Mouse (Mus musculus) spleen, embryonic (tissue): ENCODE measurements around the gene Ccdc152.

ENCODE experiments used
- CTCF ChIA-PET: fragments of 350-600 bp; sonication (Branson Sonifier 250); formaldehyde crosslinking; loops from one replicate; lab custom pipeline; 2022; lab: Charles Lee

The Ccdc152 gene

DNA sequence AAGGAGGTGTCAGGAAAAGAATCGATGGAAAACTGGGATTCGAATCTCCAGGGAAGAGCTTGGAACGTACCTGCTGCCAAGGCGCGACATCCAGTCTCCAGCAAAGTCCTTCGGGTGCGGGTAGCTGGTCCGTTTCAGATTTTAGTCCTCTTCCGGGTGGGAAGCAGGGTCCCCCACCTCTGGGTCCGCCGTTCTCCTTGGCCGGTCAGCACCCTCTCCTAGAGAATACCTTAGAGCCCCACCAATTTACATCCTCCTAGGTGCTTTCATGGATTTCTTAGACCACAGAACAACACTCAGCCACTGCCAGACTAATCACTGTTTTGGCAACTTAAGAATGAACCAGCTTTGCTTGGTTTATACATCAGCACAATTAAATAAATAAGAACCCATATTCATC, at the start of gene Ccdc152:
Gene Ccdc152 (minus strand): TSS at position 101 of the 400 bp plus-strand sequence.
- CTCF ChIA-PET = no interaction called here

DNA sequence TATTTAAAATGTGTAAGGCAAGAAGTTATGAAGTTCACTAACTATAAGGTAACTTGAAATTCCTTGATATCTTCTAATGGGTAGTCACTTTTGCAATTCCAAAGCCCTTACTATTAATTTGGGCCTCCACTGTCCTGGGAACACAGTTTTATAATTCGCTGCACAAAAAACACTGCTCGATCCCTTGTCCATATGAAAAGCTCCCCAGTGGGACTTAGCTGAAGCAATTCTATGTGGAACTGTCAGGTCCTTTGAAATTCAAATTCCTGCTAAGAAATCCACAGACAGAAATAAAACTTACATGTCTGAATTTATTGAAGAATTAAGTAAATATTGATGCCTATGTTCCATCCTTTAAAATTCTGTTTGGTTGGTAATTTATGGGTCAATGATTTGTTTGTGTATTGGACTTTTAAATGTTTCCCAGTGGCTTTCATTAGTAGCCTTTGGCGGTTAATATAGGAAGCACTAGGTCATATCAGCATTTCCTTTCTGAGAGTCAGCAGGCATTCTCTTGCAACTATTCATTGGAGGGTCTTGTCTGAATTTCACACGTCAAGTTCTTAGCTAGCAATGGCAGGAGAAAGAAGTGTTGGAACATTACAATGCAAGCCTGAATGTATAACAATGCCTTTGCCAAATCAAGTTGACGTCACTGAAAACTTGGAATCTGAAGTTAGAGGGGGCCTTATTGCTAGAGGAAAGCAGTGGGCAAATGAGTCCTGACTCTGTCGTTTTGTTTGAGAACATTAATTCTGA, 46.2 kb upstream of the Ccdc152 start:
- CTCF ChIA-PET = no interaction called here

DNA sequence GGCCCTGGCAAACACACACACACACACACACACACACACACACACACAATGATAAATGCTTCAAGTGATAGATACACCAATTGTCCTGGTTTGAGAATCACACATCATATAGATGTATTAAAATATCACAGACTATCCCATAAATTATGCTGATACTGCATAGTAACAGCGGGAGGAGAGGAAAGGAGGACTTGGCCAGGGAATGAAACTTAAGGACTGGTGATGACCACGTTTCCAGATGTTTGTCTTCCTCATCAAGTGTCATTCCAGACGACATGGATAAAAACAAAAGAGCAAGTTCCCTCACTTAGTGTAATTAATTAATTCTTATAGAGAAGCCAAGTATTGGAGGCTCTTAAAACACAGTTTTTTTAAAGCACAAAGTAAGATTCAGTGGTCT, 43.4 kb upstream of the Ccdc152 start:
- CTCF ChIA-PET = no interaction called here

DNA sequence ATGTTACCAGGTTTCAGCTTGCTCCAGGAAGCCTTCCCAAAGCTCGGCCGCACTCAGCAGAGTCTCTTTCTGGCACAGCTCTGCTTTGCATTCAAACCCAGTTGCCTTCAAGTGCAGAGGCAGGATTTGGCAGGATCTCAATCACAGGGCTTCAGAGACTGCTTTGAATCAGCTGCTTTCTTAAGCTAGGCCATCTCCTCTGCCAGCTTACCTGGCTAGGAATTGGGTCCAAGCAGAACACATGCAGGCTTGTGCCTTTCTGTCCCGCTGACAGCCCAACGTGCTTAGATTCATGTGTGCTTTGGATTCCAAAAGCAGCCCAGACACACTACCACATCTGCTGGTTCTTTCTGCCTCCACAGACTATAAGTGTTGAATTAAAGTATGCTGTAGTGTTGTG, 41.2 kb upstream of the Ccdc152 start:
- CTCF ChIA-PET = no interaction called here

DNA sequence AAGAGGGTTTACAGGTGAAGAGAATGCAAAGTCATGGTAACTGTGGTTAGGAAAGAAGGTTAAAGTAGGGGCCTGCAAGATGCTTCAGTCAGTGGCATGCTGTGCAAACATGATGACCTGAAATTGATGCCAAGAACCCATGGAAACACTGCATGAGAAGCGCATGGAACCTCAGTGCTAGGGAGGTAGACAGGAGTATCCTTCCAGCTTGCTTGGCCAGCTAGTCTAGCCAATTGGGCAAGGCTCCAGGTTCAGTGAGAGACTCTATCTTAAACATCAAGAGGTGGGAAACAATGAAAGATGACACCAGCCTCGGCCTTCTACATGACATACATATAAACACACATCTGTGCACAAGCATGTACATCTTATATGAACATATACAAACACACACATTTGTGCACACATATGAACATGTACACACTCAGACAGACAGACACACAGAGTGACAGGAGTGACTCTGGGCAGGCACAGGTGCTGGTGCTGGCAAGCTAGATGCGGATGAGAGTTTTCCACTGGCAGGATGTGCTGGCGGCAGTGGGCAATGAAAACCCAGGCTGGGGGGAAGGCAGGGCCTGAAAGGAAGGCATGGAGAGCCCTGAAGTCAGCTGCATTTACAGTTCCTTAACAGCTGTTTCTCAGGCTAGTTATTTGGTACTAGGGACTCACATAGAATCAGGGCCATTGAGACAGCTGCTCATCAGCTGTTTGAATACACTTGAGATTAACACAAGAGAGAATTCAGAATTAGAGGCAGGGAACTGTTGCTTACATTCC, 38.7 kb upstream of the Ccdc152 start:
- CTCF ChIA-PET = no interaction called here

DNA sequence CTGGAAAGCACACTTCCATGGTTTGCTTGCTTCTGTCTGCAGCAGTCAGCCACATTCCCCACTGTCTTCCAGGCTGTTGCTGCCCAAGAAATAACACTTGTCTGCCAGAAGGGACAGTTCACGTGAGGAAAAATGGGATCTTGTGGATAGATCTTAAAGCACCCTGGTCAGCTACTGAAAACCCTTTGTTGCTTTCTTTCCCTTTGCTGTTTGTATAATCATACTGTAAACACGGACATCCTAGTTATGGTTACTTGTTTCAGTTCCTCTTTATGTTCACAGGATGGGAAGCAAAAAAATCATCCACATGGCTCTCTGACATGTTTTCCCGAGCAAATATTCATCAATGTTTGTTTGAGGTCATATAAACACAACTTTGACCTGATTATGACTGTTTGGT, 36.5 kb upstream of the Ccdc152 start:
- CTCF ChIA-PET = no interaction called here

DNA sequence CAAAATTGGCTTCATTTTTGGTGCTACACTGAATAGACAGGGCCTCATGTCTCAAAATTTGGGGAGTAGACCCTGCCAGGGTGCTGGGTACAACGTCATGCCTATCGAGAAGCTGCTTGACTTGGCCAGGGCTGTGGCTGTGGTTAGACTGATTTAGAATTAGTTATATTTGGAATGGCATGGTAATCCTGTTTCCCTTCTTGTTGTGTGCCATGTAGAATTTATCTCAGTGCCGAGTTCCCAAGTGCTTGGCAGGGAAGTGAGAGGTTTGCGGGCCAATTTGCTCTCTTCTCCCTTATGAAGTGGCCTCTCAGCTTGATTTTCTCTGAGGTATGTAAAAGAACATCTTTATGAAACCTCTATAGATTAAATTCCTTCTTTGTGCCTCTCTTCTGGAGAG, 29.2 kb upstream of the Ccdc152 start:
- CTCF ChIA-PET = no interaction called here

DNA sequence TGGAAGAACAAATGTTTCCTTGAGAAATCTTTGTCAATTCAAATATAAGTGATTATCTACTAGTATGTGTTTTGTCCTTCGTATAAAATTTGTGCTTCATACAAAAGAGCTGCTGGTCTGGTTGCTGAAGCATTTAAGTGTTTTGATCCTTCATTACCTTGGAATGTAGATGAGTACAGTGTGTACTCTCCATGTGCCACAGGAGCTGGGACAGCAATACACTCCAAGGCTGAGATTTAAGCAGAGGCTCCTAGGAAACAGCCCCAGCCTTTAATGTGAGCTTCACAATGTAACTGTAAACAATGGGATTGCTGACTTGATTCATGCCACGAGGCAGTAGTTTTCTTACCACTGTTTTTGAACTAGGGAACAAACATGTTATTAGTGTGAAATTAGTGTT, 28.5 kb upstream of the Ccdc152 start:
- CTCF ChIA-PET = no interaction called here

DNA sequence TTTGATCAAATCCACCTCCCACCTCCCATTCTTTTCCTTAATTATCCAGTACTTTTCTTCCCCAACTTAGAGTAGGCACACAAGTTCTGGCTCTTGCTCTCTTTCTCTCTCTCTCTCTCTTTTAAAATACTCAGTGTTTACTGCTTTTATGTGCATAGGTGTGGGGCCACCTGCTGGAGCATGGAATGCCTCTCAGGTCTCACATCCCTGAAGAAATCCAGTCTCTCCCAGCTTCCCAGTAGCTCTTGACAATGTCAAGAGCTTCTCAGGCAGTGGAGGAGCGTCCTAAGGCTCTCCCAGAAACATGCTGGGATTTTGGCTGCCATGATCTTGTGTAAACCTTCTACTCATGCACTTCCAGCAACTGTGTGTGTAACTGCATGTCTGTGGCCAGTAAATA, 27.0 kb upstream of the Ccdc152 start:
- CTCF ChIA-PET = no interaction called here

DNA sequence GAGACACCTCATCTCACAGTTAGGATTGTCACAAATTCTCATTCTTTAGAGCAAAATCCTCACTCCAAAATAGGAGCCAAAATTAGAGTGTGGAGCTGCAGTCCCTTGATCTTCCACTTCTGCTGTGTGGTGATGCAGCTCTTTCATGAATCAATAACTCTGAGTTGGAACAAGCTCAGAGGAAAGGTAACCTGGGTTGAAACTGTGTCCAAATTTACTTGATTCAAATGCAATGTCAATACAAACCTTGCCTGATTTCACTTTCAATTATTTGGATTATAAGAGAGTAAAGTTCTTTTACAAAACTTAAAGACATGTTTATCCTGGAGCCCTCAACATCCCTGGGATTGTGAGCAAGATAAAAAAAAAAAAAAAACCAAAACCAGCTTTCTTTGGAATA, 19.7 kb upstream of the Ccdc152 start:
- CTCF ChIA-PET = no interaction called here

DNA sequence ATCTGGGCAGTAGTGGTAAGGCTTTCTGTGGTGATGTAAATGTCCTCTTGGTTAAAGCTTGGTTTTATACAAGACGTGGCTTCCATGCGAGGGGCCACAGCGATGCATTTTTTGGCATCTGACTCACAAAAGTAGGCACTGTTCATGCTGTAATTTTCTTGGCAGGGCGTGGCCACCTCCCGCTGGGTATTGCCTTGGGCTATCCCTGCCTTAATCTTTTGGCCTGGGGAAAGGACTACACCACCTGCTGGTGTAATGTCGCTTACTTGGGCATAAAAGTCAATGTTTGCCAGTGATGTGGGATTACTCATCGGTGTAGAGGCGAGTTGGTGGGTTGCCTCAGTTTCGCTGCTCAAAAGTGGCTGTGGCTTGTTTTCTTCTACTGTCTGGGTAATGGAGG, 16.6 kb upstream of the Ccdc152 start:
- CTCF ChIA-PET = no interaction called here

DNA sequence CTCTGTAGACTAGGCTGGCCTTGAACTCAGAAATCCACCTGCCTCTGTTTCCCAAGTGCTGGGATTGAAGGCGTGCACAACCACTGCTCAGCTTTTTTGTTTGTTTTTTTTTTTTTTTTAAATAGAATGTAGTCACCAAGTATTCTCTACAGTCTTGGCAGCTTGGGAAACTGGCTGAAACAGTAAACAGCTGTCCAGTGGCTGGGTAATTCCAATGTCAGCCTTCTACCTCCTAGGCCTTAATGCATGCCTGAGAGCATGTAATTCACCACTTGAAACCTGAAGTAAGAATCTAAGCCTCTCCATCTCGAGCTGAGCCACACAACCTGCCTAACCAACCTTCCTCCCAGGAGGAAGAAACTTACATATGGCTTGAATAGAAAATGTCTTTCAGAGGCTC, 13.3 kb upstream of the Ccdc152 start:
- CTCF ChIA-PET = no interaction called here

DNA sequence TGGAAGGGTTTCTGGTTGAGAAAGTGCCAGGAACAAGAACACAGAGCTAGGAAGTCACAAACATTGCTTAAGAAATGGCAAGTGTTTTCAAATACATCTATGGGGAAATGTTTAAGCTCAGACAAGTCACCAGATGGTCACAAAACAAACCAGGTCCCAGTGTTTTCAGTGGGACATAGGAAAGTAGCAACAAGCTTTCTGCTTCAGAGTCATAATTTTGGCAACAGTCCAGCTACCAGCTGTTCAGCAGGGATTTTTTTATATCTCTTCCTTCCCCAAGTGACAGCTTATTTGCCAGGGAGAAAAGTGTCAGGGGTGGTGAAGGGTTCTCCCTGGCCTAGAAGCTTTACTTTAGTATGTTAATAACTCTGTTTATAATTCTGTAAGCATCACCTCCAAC, 9.6 kb upstream of the Ccdc152 start:
- CTCF ChIA-PET = no interaction called here

DNA sequence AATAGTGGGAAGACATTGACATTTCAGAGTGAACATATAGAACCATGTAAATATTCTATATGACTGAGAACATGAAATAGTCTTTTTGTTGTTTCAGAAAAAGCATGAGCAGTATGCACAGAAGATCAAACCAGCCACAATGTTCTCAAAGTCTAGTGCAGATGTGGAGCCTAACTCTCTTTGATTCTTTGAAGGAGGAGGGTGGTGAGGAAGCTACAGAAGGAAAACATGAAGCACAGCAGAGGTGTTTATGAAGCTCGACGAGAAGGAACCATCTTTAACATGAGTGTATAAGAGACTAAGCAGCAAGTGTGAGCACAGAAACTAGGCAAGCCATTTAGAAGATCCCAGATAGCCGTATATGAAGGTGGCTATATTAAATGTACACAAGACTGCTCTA, 6.5 kb upstream of the Ccdc152 start:
- CTCF ChIA-PET = interaction anchor here (0.7 kb wide), 1 partner anchor 47 kb away, joined by 7 read pairs; no protein-coding TSS in a partner anchor

DNA sequence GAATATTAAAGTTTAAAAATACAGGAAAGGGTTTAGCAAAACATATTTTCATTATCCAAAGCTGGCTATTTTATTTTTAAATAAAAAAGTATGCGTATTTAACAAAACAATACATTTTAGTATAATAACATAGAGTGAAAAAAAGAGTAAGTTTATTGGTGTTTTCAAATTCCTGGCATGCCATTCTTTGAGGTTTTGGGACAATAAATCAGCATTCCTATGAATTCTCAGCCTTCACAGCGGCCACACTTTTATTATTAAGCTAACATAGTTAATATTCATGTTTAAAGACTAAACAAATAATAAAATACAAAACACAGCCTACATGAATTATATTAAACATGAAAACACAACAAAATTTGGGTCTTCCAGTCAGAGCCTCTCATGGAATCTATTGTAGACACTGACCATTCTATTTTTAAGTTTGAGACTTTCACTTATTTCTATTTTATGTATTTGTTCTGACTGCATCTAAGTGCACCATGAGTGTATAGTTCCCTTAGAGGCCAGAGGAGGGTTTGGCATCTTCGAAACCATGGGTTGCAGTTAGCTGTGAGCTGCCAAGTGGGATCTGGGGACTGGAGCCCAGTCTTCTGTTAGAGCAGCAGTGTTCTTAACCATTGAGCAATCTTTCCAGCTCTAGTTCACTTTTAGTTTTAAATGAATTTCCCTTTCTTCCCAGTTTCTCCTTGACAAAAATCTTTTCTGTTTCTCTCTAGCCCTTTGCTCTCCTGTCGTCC, 2.8 kb downstream of the Ccdc152 start:
- CTCF ChIA-PET = no interaction called here

DNA sequence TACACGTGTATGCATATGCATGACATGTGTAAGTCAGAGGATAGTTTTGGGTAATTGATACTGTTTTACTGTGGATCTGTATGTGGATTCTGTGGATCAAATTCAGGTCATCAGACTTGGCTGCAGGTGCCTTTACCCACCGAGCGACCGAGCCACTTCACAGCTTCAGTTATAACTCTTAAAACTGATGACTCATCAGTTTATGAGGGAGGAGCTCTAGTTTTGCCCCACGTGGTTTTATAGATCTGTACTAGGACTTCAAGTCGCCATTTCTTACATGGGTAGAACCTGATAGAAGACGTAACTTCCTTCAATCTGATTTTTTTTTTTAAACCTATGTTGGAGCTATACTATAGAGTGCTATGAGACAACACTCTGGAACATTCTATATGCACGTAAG, 5.7 kb downstream of the Ccdc152 start:
- CTCF ChIA-PET = no interaction called here

DNA sequence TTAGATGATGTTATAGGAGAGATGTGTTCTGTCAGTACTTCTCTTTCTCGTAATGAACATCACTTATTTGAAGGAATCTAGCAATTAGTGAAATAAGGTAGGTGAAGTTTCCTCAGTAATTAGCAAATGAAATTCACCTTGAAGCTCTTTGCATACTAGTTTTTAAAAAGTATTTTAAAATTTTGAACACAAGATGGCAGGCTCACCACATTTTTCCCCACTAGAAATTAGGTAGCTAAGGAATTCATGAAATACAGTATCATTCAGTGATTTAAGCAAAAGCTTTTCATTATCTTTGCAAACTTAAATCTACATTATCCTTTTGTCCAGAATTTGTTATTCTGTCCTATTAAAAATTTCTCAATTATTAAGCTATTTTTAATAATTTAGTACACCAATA, 7.3 kb downstream of the Ccdc152 start:
- CTCF ChIA-PET = no interaction called here

DNA sequence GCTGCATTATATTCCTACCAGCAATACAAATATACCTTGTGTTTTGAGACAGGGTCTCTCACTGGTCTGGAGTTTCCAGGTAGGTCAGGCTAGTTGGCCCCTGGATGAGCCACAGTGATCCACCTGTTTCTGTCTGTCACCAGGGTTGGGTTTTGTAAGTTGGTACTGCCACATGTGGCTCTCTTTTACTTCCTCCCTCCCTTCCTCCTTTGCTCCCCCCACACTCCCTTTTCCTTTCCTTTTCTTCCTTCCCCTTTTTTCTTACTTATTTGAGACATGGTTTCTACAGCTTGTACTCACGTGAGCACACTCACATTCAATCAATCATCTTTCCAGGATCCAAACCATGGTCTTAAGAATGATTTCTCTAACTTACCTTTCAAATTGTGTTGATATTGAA, 9.8 kb downstream of the Ccdc152 start:
- CTCF ChIA-PET = no interaction called here

DNA sequence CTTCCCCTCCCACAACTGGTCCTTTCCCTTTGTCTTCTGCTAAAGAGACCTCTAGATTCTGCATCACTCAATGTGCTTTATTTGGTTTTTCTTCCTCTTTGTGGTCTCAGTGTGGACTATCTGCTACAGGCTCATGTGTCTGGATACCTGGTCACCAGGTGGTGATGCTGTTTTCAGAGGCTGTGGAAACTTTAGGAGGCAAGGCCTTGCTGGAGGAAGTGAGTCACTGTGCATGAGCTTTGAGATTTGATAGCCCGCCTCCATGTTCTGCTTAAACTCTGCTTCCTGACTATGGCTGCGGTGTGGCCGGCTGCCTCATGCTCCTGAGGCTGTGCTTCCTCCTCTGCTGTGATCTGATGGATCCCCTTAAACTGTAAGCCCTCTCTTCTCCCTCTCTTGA, 12.9 kb downstream of the Ccdc152 start:
- CTCF ChIA-PET = no interaction called here

DNA sequence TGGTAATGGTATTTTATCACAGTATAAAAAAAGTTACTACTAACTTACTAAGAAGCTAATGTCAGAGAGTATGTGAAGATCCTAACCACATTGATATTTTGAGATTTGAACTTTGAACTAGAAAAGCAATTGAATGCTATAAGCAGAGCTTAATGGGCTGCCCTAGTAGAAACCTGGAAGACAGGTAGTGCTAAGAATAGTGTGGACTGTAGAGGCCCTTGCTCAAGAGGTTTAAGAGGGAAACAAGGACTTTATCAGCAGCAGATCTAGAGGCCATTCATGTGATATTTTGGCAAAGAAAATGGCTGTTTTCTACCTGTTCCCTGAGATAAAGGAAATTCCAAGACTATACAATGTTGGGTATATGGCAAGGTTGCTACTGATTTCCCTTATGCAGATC, 17.3 kb downstream of the Ccdc152 start:
- CTCF ChIA-PET = no interaction called here

DNA sequence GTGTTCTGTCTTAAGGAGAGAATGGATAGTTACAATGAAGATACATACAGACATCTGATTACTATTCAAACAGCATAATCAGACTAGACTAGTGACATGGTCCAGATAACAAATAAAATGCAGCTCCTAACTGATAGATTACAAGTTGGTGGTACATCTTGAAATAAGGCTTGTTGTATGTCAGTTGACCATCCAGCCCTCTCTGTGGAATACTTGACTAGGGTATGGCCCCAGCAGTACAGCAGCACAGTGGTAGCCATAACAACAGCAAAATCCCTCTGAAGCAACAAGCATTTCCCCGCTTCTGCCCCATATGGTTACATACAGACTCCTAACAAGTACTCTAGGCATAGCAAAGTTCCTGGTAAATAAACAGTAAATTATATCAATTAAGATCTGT, 21.6 kb downstream of the Ccdc152 start:
- CTCF ChIA-PET = interaction anchor here (0.7 kb wide), 1 partner anchor 39 kb away, joined by 4 read pairs; no protein-coding TSS in a partner anchor

DNA sequence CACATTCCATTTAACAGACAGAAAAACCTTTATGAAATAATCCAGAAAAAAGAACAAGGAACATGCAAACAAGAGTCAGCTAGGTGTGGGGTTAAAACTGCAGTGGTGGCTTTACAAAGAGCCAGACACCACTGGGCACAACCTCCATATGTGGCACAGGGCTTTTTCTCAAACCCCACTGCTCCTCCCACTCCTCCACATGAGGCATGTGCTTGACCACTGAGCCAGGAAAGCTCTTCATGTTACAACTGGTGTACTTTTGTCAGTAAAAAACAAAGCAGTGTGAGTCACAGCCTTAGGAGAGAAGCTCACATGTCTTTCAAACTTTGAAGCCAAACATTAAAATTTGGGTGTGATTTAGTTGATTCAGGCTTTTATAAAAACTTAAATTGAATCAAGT, 22.1 kb downstream of the Ccdc152 start:
- CTCF ChIA-PET = interaction anchor here (0.7 kb wide), 1 partner anchor 40 kb away, joined by 4 read pairs; no protein-coding TSS in a partner anchor
